Comparison of ENCODE assay signal across 15 mouse cellular contexts in genomic region chr11:74611437-74611836, GRCm38 (mm10). TPM values are rescaled to one million over a fixed set of nuclear protein-coding genes. Genes with fewer than 3 reads are reported as not detected.
DNase-seq lines count a peak whose midpoint lies in the region; ATAC-seq and TF ChIP-seq lines count a peak whose summit lies in the region.
"Had no signal": no experiment of that assay in that cellular context is flagged by ENCODE, and none has a peak within 500 bp of the region (broad histone marks: within the 10 kb centered on the region; RNA-seq: fewer than 3 reads in every experiment).

No protein-coding gene starts in this region.

- DNase-seq in heart, postnatal 0 days (ENCODE audit: low spot score), result no peak
- DNase-seq in heart, postnatal 4 days, result no peak
- DNase-seq in 416B (ENCODE audit: low read depth), result peak; percentile 42
- DNase-seq in layer of hippocampus, adult 8-10 months (ENCODE audit: low spot score in 2 of 2), result no peak
- no peak for DNase-seq in retina, embryonic 14.5 days (ENCODE audit: low spot score)
- DNase-seq: cerebellum, adult 9-10 months; thymus, postnatal 25 days had no signal

- ATAC-seq in heart, postnatal 0 days (ENCODE audit: insufficient read depth, low read depth), result no peak
- ATAC-seq in intestine, postnatal 0 days, result no peak
- ATAC-seq in megakaryocyte-erythroid progenitor cell, adult 5-6 weeks (replicated peaks; ENCODE audit: low FRiP score, low TSS enrichment, poor library complexity, severe bottlenecking), result no peak
- ATAC-seq: activated CD4-positive, CD25-positive, alpha-beta regulatory T cell, adult 4 months had no signal

- peak overlapping the region; percentile 61 for H3K4me2 ChIP-seq in heart, postnatal 0 days (ENCODE audit: low read depth, low read length)
- H3K4me2 ChIP-seq in intestine, postnatal 0 days (replicated peaks; ENCODE audit: low read depth), result peak overlapping the region; percentile 74; the same call in 1 of the 2 replicates

- no peak overlapping the region for H3K4me3 ChIP-seq in heart, postnatal 0 days (ENCODE audit: low read depth, low read length)
- H3K4me3 ChIP-seq in E14TG2a.4 (replicated peaks; ENCODE audit: low read length), result peak overlapping the region; percentile 80
- peak overlapping the region; percentile 39 for H3K4me3 ChIP-seq in intestine, postnatal 0 days (ENCODE audit: low read depth, low read length)

- no peaks in the 10 kb centered on the region; the same call in 1 of the 2 replicates for H3K4me1 ChIP-seq in heart, postnatal 0 days (ENCODE audit: control insufficient read depth, insufficient read depth)
- peaks cover 47% of the 10 kb centered on the region for H3K4me1 ChIP-seq in E14TG2a.4 (replicated peaks; ENCODE audit: low read depth, low read length)
- no peaks in the 10 kb centered on the region for H3K4me1 ChIP-seq in intestine, postnatal 0 days (replicated peaks; ENCODE audit: control insufficient read depth, insufficient read depth, low read length)

- no peak overlapping the region for H3K27ac ChIP-seq in heart, postnatal 0 days (ENCODE audit: low read depth)
- H3K27ac ChIP-seq in intestine, postnatal 0 days (ENCODE audit: low read depth, low read length), result no peak overlapping the region
- H3K27ac ChIP-seq: embryonic facial prominence, embryonic 15.5 days; limb, embryonic 12.5 days; neural tube, embryonic 12.5 days had no signal

- WGBS in heart, postnatal 0 days, result 13% methylated on average over 7 of the region's 7 CpGs
- 8% methylated on average over 7 of the region's 7 CpGs for WGBS in intestine, postnatal 0 days

- peaks cover 40% of the 10 kb centered on the region for H3K27me3 ChIP-seq in heart, postnatal 0 days (ENCODE audit: control insufficient read depth, insufficient read depth, low read length)
- peaks cover 3% of the 10 kb centered on the region; the same call in 1 of the 2 replicates for H3K27me3 ChIP-seq in E14TG2a.4 (ENCODE audit: insufficient read depth, low read length)
- H3K27me3 ChIP-seq in intestine, postnatal 0 days (replicated peaks; ENCODE audit: control insufficient read depth, insufficient read depth, low read length), result peaks cover 37% of the 10 kb centered on the region

- H3K36me3 ChIP-seq in heart, postnatal 0 days (replicated peaks; ENCODE audit: control insufficient read depth, insufficient read depth, low read length), result no peaks in the 10 kb centered on the region
- no peaks in the 10 kb centered on the region for H3K36me3 ChIP-seq in E14TG2a.4 (ENCODE audit: insufficient read depth, low read length)
- no peaks in the 10 kb centered on the region for H3K36me3 ChIP-seq in intestine, postnatal 0 days (ENCODE audit: control insufficient read depth, insufficient read depth)
- H3K36me3 ChIP-seq: embryonic facial prominence, embryonic 15.5 days; G1E; limb, embryonic 12.5 days; neural tube, embryonic 12.5 days had no signal

- no peak for TF ChIP-seq EP300 in heart, postnatal 0 days (IDR thresholded peaks at IDR 0.05; ENCODE audit: low read depth)

- H3K9me3 ChIP-seq in heart, postnatal 0 days (replicated peaks; ENCODE audit: control insufficient read depth, low read length), result no peaks in the 10 kb centered on the region
- no peaks in the 10 kb centered on the region for H3K9me3 ChIP-seq in E14TG2a.4 (ENCODE audit: low read length)
- H3K9me3 ChIP-seq in intestine, postnatal 0 days (ENCODE audit: control insufficient read depth), result no peaks in the 10 kb centered on the region
- H3K9me3 ChIP-seq: embryonic facial prominence, embryonic 15.5 days; limb, embryonic 12.5 days; neural tube, embryonic 12.5 days had no signal

- no peak for TF ChIP-seq CTCF in heart, postnatal 0 days (IDR thresholded peaks at IDR 0.05; ENCODE audit: low read depth)
- TF ChIP-seq CTCF in E14TG2a.4 (conservative IDR thresholded peaks at IDR 0.05; ENCODE audit: low read length), result no peak
- no peak for TF ChIP-seq CTCF in intestine, postnatal 0 days (IDR thresholded peaks at IDR 0.05; ENCODE audit: low read depth)

- no peak overlapping the region for H3K9ac ChIP-seq in heart, postnatal 0 days (replicated peaks; ENCODE audit: low read depth, low read length)
- no peak overlapping the region for H3K9ac ChIP-seq in intestine, postnatal 0 days (ENCODE audit: low read depth, low read length)
- H3K9ac ChIP-seq: embryonic facial prominence, embryonic 15.5 days; limb, embryonic 12.5 days had no signal

RNA-seq across cellular contexts. Expression of gene Rap1gap2, which starts 0.7 kb away (rescaled TPM):
- total RNA-seq in heart, postnatal 0 days (2014; rRNA removed; ENCODE audit: low replicate concordance), result 16.5 and 34.4 TPM in 2 replicates
- 3.8 and 5.6 TPM in 2 replicates for polyA plus RNA-seq in heart, postnatal 0 days (2015; fragmentation: Nextera tagmentation; extraction: Ambion mirVana)
- 10 to 100 TPM; 47.8 to 53.8 TPM for total RNA-seq in heart, postnatal 4 days (2021)
- polyA plus RNA-seq in intestine, postnatal 0 days (2015; fragmentation: Nextera tagmentation; extraction: Ambion mirVana), result 7.9 and 9.2 TPM in 2 replicates
- 100 to 1,000 TPM; 115 to 147 (median 127) TPM for total RNA-seq in layer of hippocampus, adult 8-10 months (2022)
- 1.5 and 2.3 TPM in 2 replicates for total RNA-seq in megakaryocyte-erythroid progenitor cell, adult 5-6 weeks (2014; fragmentation: Nextera tagmentation)
- 1.6 and 2.6 TPM in 2 replicates for total RNA-seq in megakaryocyte-erythroid progenitor cell, adult 5-6 weeks (2017)

RNA-seq across cellular contexts. Expression of gene Ccdc92b, which starts 8.0 kb away (rescaled TPM):
- total RNA-seq in heart, postnatal 0 days (2014; rRNA removed; ENCODE audit: low replicate concordance), result 0.08 TPM in 1 of 2 replicates, not detected in the other
- 0.49 and 0.63 TPM in 2 replicates for polyA plus RNA-seq in heart, postnatal 0 days (2015; fragmentation: Nextera tagmentation; extraction: Ambion mirVana)
- total RNA-seq in heart, postnatal 4 days (2021), result under 1 TPM; 0.60 to 0.72 TPM
- 0.25 and 0.35 TPM in 2 replicates for polyA plus RNA-seq in intestine, postnatal 0 days (2015; fragmentation: Nextera tagmentation; extraction: Ambion mirVana)
- total RNA-seq in layer of hippocampus, adult 8-10 months (2022), result 10 to 100 TPM; 23.2 to 28.6 (median 24.6) TPM
- total RNA-seq in megakaryocyte-erythroid progenitor cell, adult 5-6 weeks (2014; fragmentation: Nextera tagmentation), result 0.66 TPM in 1 of 2 replicates, not detected in the other
- total RNA-seq in megakaryocyte-erythroid progenitor cell, adult 5-6 weeks (2017), result 0.57 TPM in 1 of 2 replicates, not detected in the other
- polyA plus RNA-seq: activated CD4-positive, CD25-positive, alpha-beta regulatory T cell, adult 4 months; G1E had no signal

RNA-seq across cellular contexts. Expression of gene Cluh, which starts 37.9 kb away (rescaled TPM):
- 241 and 291 TPM in 2 replicates for total RNA-seq in heart, postnatal 0 days (2014; rRNA removed; ENCODE audit: low replicate concordance)
- 52.7 and 61.4 TPM in 2 replicates for polyA plus RNA-seq in heart, postnatal 0 days (2015; fragmentation: Nextera tagmentation; extraction: Ambion mirVana)
- total RNA-seq in heart, postnatal 4 days (2021), result 100 to 1,000 TPM; 220 to 229 TPM
- polyA plus RNA-seq in intestine, postnatal 0 days (2015; fragmentation: Nextera tagmentation; extraction: Ambion mirVana), result 21.4 and 23.1 TPM in 2 replicates
- total RNA-seq in layer of hippocampus, adult 8-10 months (2022), result 10 to 100 TPM; 71.1 to 78.3 (median 73.6) TPM
- 90.8 and 92.3 TPM in 2 replicates for total RNA-seq in megakaryocyte-erythroid progenitor cell, adult 5-6 weeks (2014; fragmentation: Nextera tagmentation)
- total RNA-seq in megakaryocyte-erythroid progenitor cell, adult 5-6 weeks (2017), result 42.9 and 64.3 TPM in 2 replicates

Comparison
In these comparisons a context has a peak if more than half of its experiments do, and no peak if none do; other contexts are left out.
1. RNA of gene Ccdc92b, which starts 8.0 kb away (total RNA-seq): 23.2 to 28.6 TPM in layer of hippocampus, adult 8-10 months; 0.60 to 0.72 TPM in heart, postnatal 4 days, 0.57 to 0.66 TPM in megakaryocyte-erythroid progenitor cell, adult 5-6 weeks and 0.08 TPM in heart, postnatal 0 days; every median in the first group is over 10 times any median in the second.